Mouse (Mus musculus) embryonic facial prominence, embryonic 14.5 days (tissue): ENCODE results near the gene Xrcc1. TPM values are rescaled to one million over a fixed set of nuclear protein-coding genes. Genes with fewer than 3 reads are reported as not detected.
A peak's percentile ranks its signal among the peaks of the same experiment; 100 is the strongest.

Source experiments
- ATAC-seq: fragments of 200-750 bp; cut with Nextera tagmentation; 2 replicates; pipeline ENCODE4 v1.8.0; 2017; ENCODE audit warnings: low read depth, moderate number of reproducible peaks, moderate TSS enrichment
- DNase-seq: peaks from one replicate; pipeline ENCODE4 v3.0.0-alpha.2; 2015; ENCODE audit warnings: low spot score
- H3K27ac ChIP-seq: fragments of 300-500 bp; sonication (generic); replicated peaks from 2 replicates; pipeline ENCODE4 v1.5.1; 2014; ENCODE audit warnings: low read depth, mild to moderate bottlenecking, low read length, moderate library complexity
- H3K27me3 ChIP-seq: fragments of 300-500 bp; sonication (generic); replicated peaks from 2 replicates; pipeline ENCODE4 v1.6.1; 2014; ENCODE audit warnings: low read length; ENCODE audit not compliant: control insufficient read depth, insufficient read depth
- H3K36me3 ChIP-seq: fragments of 300-500 bp; sonication (generic); 2 replicates; pipeline ENCODE4 v1.6.1; 2014; ENCODE audit warnings: low read length, mixed read lengths; ENCODE audit not compliant: control insufficient read depth, insufficient read depth
- H3K4me1 ChIP-seq: fragments of 300-500 bp; sonication (generic); 2 replicates; pipeline ENCODE4 v1.6.1; 2014; ENCODE audit warnings: antibody characterized with exemption, low read length; ENCODE audit not compliant: control insufficient read depth, insufficient read depth
- H3K4me2 ChIP-seq: fragments of 300-500 bp; sonication (generic); 2 replicates; pipeline ENCODE4 v1.6.1; 2014; ENCODE audit warnings: low read depth, mild to moderate bottlenecking, low read length, moderate library complexity, mixed read lengths
- H3K4me3 ChIP-seq: fragments of 300-500 bp; sonication (generic); 2 replicates; pipeline ENCODE4 v1.5.1; 2014; ENCODE audit warnings: low read depth, mild to moderate bottlenecking, low read length
- H3K9ac ChIP-seq: fragments of 300-500 bp; sonication (generic); 2 replicates; pipeline ENCODE4 v1.6.1; 2014; ENCODE audit warnings: low read depth, mild to moderate bottlenecking, low read length, moderate library complexity, mixed read lengths
- H3K9me3 ChIP-seq: fragments of 300-500 bp; sonication (generic); 2 replicates; pipeline ENCODE4 v1.6.1; 2016; ENCODE audit warnings: low read length; ENCODE audit not compliant: control insufficient read depth
- WGBS: fragments of 180-500 bp; shearing (Covaris S2); extraction: QIAGEN DNeasy Blood & Tissue Kit; methylation state at CpG from one replicate; pipeline ENCODE4 v1.1.7; 2014; 5-methylcytosine and 5-hydroxymethylcytosine counted together
- polyA plus RNA-seq: library from polyadenylated mRNA; unstranded; fragments of >200 nt; fragmentation: Nextera tagmentation; extraction: Ambion mirVana; gene quantifications from 2 replicates; pipeline ENCODE4 v1.2.1, GENCODE M21; 2014

The Xrcc1 gene
- polyA plus RNA-seq, 1 experiment from 2014 or later: 88.4 TPM

GRCm38 (mm10) chr7:24531211-24531971 is 14.7 kb upstream of the Xrcc1 start:
- H3K36me3 ChIP-seq: peaks cover 34% of the 10 kb centered on the region
- no peaks in the 10 kb centered on the region; the same call in 1 of the 2 replicates for H3K27me3 ChIP-seq
- peak overlapping the region; percentile 98 for H3K4me2 ChIP-seq
- DNase-seq (peak; percentile 88), ATAC-seq (peak; percentile 63)
- WGBS: 1% methylated on average over 34 of the region's 43 CpGs
- H3K9ac ChIP-seq: peak overlapping the region; percentile 87
- peak overlapping the region; percentile 87 for H3K27ac ChIP-seq
- peaks cover 22% of the 10 kb centered on the region for H3K4me1 ChIP-seq
- H3K9me3 ChIP-seq: no peaks in the 10 kb centered on the region
- peak overlapping the region; percentile 68 for H3K4me3 ChIP-seq

- Histone ChIP-seq H3K4me3 (no peak overlapping the region), H3K9ac (no peak overlapping the region), H3K9me3 (no peaks in the 10 kb centered on the region), H3K36me3 (peaks cover 36% of the 10 kb centered on the region), H3K27ac (no peak overlapping the region), H3K27me3 (no peaks in the 10 kb centered on the region; the same call in 1 of the 2 replicates), H3K4me1 (peaks cover 15% of the 10 kb centered on the region), H3K4me2 (no peak overlapping the region)
- ATAC-seq (no peak), DNase-seq (no peak)
- 76% methylated on average over 25 of the region's 28 CpGs for WGBS
Observed at GRCm38 (mm10) chr7:24533031-24533571, 13.0 kb upstream of the Xrcc1 start.

- DNase-seq (no peak), ATAC-seq (no peak)
- H3K27me3 ChIP-seq: no peaks in the 10 kb centered on the region; the same call in 1 of the 2 replicates
- no peaks in the 10 kb centered on the region for H3K9me3 ChIP-seq
- H3K27ac ChIP-seq: no peak overlapping the region
- peak overlapping the region; percentile 20; the same call in 1 of the 2 replicates for H3K4me2 ChIP-seq
- H3K4me3 ChIP-seq: 0 out of 2 replicates have a peak overlapping the region, but pooled peaks have one; percentile 3
- H3K9ac ChIP-seq: peak overlapping the region; percentile 19; the same call in 1 of the 2 replicates
- WGBS: 42% methylated on average over 26 of the region's 42 CpGs
- peaks cover 15% of the 10 kb centered on the region for H3K4me1 ChIP-seq
- peaks cover 36% of the 10 kb centered on the region for H3K36me3 ChIP-seq
Observed at GRCm38 (mm10) chr7:24533806-24534205, 12.3 kb upstream of the Xrcc1 start.

- Histone ChIP-seq H3K27ac (no peak overlapping the region), H3K4me2 (no peak overlapping the region), H3K4me1 (peaks cover 14% of the 10 kb centered on the region), H3K4me3 (0 out of 2 replicates have a peak overlapping the region, but pooled peaks have one; percentile 3), H3K27me3 (no peaks in the 10 kb centered on the region; the same call in 1 of the 2 replicates), H3K9ac (peak overlapping the region; percentile 19; the same call in 1 of the 2 replicates), H3K9me3 (no peaks in the 10 kb centered on the region), H3K36me3 (peaks cover 36% of the 10 kb centered on the region)
- WGBS: 26% methylated on average over 14 of the region's 19 CpGs
- no peak for ATAC-seq
- DNase-seq: no peak
Observed at GRCm38 (mm10) chr7:24534301-24534700, 11.8 kb upstream of the Xrcc1 start.

GRCm38 (mm10) chr7:24537081-24537480 is 9.0 kb upstream of the Xrcc1 start:
- DNase-seq (no peak), ATAC-seq (no peak)
- H3K27me3 ChIP-seq: no peaks in the 10 kb centered on the region; the same call in 1 of the 2 replicates
- H3K4me3 ChIP-seq: no peak overlapping the region
- H3K4me1 ChIP-seq: peaks cover 5% of the 10 kb centered on the region; the same call in 1 of the 2 replicates
- WGBS: 72% methylated on average over 4 of the region's 4 CpGs
- H3K9me3 ChIP-seq: no peaks in the 10 kb centered on the region
- peaks cover 36% of the 10 kb centered on the region for H3K36me3 ChIP-seq
- no peak overlapping the region for H3K4me2 ChIP-seq
- no peak overlapping the region for H3K27ac ChIP-seq
- H3K9ac ChIP-seq: no peak overlapping the region

GRCm38 (mm10) chr7:24537591-24537990 is 8.5 kb upstream of the Xrcc1 start:
- H3K4me3 ChIP-seq: no peak overlapping the region
- DNase-seq (no peak), ATAC-seq (no peak)
- no peaks in the 10 kb centered on the region; the same call in 1 of the 2 replicates for H3K27me3 ChIP-seq
- WGBS: 74% methylated on average over 5 of the region's 5 CpGs
- no peak overlapping the region for H3K27ac ChIP-seq
- H3K9me3 ChIP-seq: no peaks in the 10 kb centered on the region
- H3K9ac ChIP-seq: no peak overlapping the region
- H3K4me1 ChIP-seq: 0 out of 2 replicates have a peak, but pooled peaks cover under 1% of the 10 kb centered on the region
- no peak overlapping the region for H3K4me2 ChIP-seq
- peaks cover 36% of the 10 kb centered on the region for H3K36me3 ChIP-seq

- no peak for ATAC-seq
- H3K27me3 ChIP-seq: no peaks in the 10 kb centered on the region; the same call in 1 of the 2 replicates
- DNase-seq: no peak
Observed at GRCm38 (mm10) chr7:24538154-24538553, 7.9 kb upstream of the Xrcc1 start.

GRCm38 (mm10) chr7:24538701-24539100 is 7.4 kb upstream of the Xrcc1 start:
- Histone ChIP-seq H3K4me1 (no peaks in the 10 kb centered on the region), H3K4me3 (no peak overlapping the region), H3K9ac (no peak overlapping the region), H3K27ac (no peak overlapping the region), H3K9me3 (no peaks in the 10 kb centered on the region), H3K4me2 (no peak overlapping the region), H3K27me3 (no peaks in the 10 kb centered on the region), H3K36me3 (peaks cover 28% of the 10 kb centered on the region)
- WGBS: 83% methylated on average over 5 of the region's 5 CpGs
- no peak for ATAC-seq
- DNase-seq: no peak

More at GRCm38 (mm10) chr7:24538154-24538553, 7.9 kb upstream of the Xrcc1 start:
- 46% methylated on average over 5 of the region's 5 CpGs for WGBS
- H3K4me2 ChIP-seq: no peak overlapping the region
- H3K36me3 ChIP-seq: peaks cover 34% of the 10 kb centered on the region
- H3K9me3 ChIP-seq: no peaks in the 10 kb centered on the region
- H3K9ac ChIP-seq: no peak overlapping the region
- H3K27ac ChIP-seq: no peak overlapping the region
- H3K4me3 ChIP-seq: no peak overlapping the region
- H3K4me1 ChIP-seq: no peaks in the 10 kb centered on the region
